Mouse (Mus musculus): ENCODE results near the gene Gm20458. TPM values are rescaled to one million over a fixed set of nuclear protein-coding genes. Genes with fewer than 3 reads are reported as not detected.

The Gm20458 gene
- polyA plus RNA-seq, 2 experiments, result 9.0 to 14.3 TPM

GRCm38 (mm10) chr2:164512121-164512909, 51.5 kb downstream of the Gm20458 start:
- no peaks in the 10 kb centered on the region for H3K9me3 ChIP-seq (ENCODE audit: control insufficient read depth, low read length)
- no peak overlapping the region for H3K27ac ChIP-seq (replicated peaks; ENCODE audit: low read depth, low read length)
- WGBS, result 64% methylated on average over 11 of the region's 14 CpGs
- no peak overlapping the region for H3K9ac ChIP-seq (ENCODE audit: low read depth, low read length, severe bottlenecking)
- DNase-seq (ENCODE audit: low spot score), result no peak
- H3K27me3 ChIP-seq (ENCODE audit: control insufficient read depth, insufficient read depth, low read length), result no peaks in the 10 kb centered on the region
- no peak for TF ChIP-seq POLR2A (IDR thresholded peaks at IDR 0.05; ENCODE audit: borderline replicate concordance, extremely low read depth, insufficient read depth, insufficient read length)
- no peak overlapping the region for H3K4me2 ChIP-seq (replicated peaks; ENCODE audit: low read depth, low read length, severe bottlenecking)
- ATAC-seq (ENCODE audit: low FRiP score, low read depth), result peak; percentile 25; the same call in 1 of the 2 replicates
- peaks cover 4% of the 10 kb centered on the region; the same call in 1 of the 2 replicates for H3K36me3 ChIP-seq (ENCODE audit: control insufficient read depth, insufficient read depth, low read length)
- no peaks in the 10 kb centered on the region for H3K4me1 ChIP-seq (ENCODE audit: control insufficient read depth, insufficient read depth, low read length)
- H3K4me3 ChIP-seq (replicated peaks; ENCODE audit: low read length), result no peak overlapping the region

DNA sequence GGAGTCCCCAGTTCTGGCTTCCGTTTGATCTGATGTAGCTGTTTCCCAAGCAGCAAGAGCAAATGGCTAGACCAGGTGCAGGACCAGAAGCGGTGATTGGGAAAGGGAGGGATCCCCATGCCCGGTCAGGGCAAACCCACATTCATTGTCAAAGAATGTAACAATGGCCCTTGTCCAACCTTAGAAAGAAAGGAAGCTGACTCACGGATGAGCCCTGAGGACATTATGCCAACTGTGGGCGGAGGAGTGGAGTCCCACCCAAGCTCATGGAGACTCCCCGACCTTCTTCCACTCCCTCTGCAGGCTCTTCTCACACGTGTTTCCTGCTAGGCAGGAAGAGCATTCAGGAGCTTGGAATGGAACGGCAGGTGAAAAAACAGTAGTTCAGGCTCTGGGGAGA, 52.6 kb downstream of the Gm20458 start:
- no peak for ATAC-seq (ENCODE audit: low FRiP score, low read depth)
- DNase-seq (ENCODE audit: low spot score), result no peak
- TF ChIP-seq POLR2A (IDR thresholded peaks at IDR 0.05; ENCODE audit: borderline replicate concordance, extremely low read depth, insufficient read depth, insufficient read length), result no peak
- no peak overlapping the region for H3K9ac ChIP-seq (ENCODE audit: low read depth, low read length, severe bottlenecking)
- no peak overlapping the region for H3K4me2 ChIP-seq (replicated peaks; ENCODE audit: low read depth, low read length, severe bottlenecking)
- 71% methylated on average over 8 of the region's 8 CpGs for WGBS
- H3K4me1 ChIP-seq (ENCODE audit: control insufficient read depth, insufficient read depth, low read length), result peaks cover under 1% of the 10 kb centered on the region; the same call in 1 of the 2 replicates
- no peaks in the 10 kb centered on the region; the same call in 1 of the 2 replicates for H3K36me3 ChIP-seq (ENCODE audit: control insufficient read depth, insufficient read depth, low read length)
- no peaks in the 10 kb centered on the region for H3K9me3 ChIP-seq (ENCODE audit: control insufficient read depth, low read length)
- H3K27me3 ChIP-seq (ENCODE audit: control insufficient read depth, insufficient read depth, low read length), result no peaks in the 10 kb centered on the region
- no peak overlapping the region for H3K4me3 ChIP-seq (replicated peaks; ENCODE audit: low read length)
- no peak overlapping the region for H3K27ac ChIP-seq (replicated peaks; ENCODE audit: low read depth, low read length)

- Histone ChIP-seq H3K4me3 (replicated peaks; ENCODE audit: low read length) (no peak overlapping the region), H3K9ac (ENCODE audit: low read depth, low read length, severe bottlenecking) (no peak overlapping the region), H3K4me1 (ENCODE audit: control insufficient read depth, insufficient read depth, low read length) (peaks cover 6% of the 10 kb centered on the region; the same call in 1 of the 2 replicates), H3K27ac (replicated peaks; ENCODE audit: low read depth, low read length) (no peak overlapping the region), H3K9me3 (ENCODE audit: control insufficient read depth, low read length) (no peaks in the 10 kb centered on the region), H3K27me3 (ENCODE audit: control insufficient read depth, insufficient read depth, low read length) (no peaks in the 10 kb centered on the region), H3K36me3 (ENCODE audit: control insufficient read depth, insufficient read depth, low read length) (no peaks in the 10 kb centered on the region), H3K4me2 (replicated peaks; ENCODE audit: low read depth, low read length, severe bottlenecking) (no peak overlapping the region)
- DNase-seq (ENCODE audit: low spot score), result no peak
- WGBS, result 85% methylated on average over 3 of the region's 3 CpGs
- ATAC-seq (ENCODE audit: low FRiP score, low read depth), result no peak
- no peak for TF ChIP-seq POLR2A (IDR thresholded peaks at IDR 0.05; ENCODE audit: borderline replicate concordance, extremely low read depth, insufficient read depth, insufficient read length)
Observed at GRCm38 (mm10) chr2:164514916-164515315, 54.1 kb downstream of the Gm20458 start.

- Histone ChIP-seq H3K27ac (replicated peaks; ENCODE audit: low read depth, low read length) (no peak overlapping the region), H3K4me1 (ENCODE audit: control insufficient read depth, insufficient read depth, low read length) (peaks cover 11% of the 10 kb centered on the region), H3K36me3 (ENCODE audit: control insufficient read depth, insufficient read depth, low read length) (no peaks in the 10 kb centered on the region), H3K27me3 (ENCODE audit: control insufficient read depth, insufficient read depth, low read length) (no peaks in the 10 kb centered on the region), H3K4me2 (replicated peaks; ENCODE audit: low read depth, low read length, severe bottlenecking) (no peak overlapping the region), H3K9ac (ENCODE audit: low read depth, low read length, severe bottlenecking) (no peak overlapping the region), H3K4me3 (replicated peaks; ENCODE audit: low read length) (no peak overlapping the region), H3K9me3 (ENCODE audit: control insufficient read depth, low read length) (no peaks in the 10 kb centered on the region)
- DNase-seq (ENCODE audit: low spot score), result no peak
- WGBS, result 76% methylated on average over 9 of the region's 9 CpGs
- no peak for TF ChIP-seq POLR2A (IDR thresholded peaks at IDR 0.05; ENCODE audit: borderline replicate concordance, extremely low read depth, insufficient read depth, insufficient read length)
- ATAC-seq (ENCODE audit: low FRiP score, low read depth), result no peak
Observed at GRCm38 (mm10) chr2:164515897-164516296, 55.1 kb downstream of the Gm20458 start.

DNA sequence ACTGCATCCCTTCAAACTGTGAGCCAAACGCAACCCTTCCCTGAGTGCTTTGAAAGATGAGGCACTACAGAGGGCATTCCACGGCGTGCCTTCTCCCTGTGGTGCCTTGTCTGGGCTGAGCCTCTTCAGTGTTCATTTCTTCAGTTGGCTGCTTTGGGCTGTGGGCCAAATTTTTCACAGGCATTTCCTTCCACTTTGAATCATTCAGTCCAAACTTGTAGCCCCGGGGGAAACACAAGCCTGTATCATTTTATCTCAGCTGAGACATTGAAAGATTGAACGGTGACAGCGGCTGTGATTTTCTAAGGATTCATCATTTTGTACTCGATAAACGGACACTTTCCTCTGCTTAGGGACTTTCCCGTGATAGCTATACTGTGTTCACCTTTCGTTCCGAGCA, 55.8 kb downstream of the Gm20458 start:
- no peaks in the 10 kb centered on the region for H3K36me3 ChIP-seq (ENCODE audit: control insufficient read depth, insufficient read depth, low read length)
- H3K4me1 ChIP-seq (ENCODE audit: control insufficient read depth, insufficient read depth, low read length), result peaks cover 14% of the 10 kb centered on the region
- no peak for TF ChIP-seq POLR2A (IDR thresholded peaks at IDR 0.05; ENCODE audit: borderline replicate concordance, extremely low read depth, insufficient read depth, insufficient read length)
- no peak overlapping the region for H3K4me3 ChIP-seq (replicated peaks; ENCODE audit: low read length)
- no peaks in the 10 kb centered on the region for H3K9me3 ChIP-seq (ENCODE audit: control insufficient read depth, low read length)
- no peak overlapping the region for H3K9ac ChIP-seq (ENCODE audit: low read depth, low read length, severe bottlenecking)
- DNase-seq (ENCODE audit: low spot score), result peak; percentile 16
- WGBS, result 85% methylated on average over 11 of the region's 11 CpGs
- ATAC-seq (ENCODE audit: low FRiP score, low read depth), result no peak
- no peak overlapping the region for H3K27ac ChIP-seq (replicated peaks; ENCODE audit: low read depth, low read length)
- H3K27me3 ChIP-seq (ENCODE audit: control insufficient read depth, insufficient read depth, low read length), result no peaks in the 10 kb centered on the region
- no peak overlapping the region for H3K4me2 ChIP-seq (replicated peaks; ENCODE audit: low read depth, low read length, severe bottlenecking)
